Mouse (Mus musculus) kidney, adult 2 months (tissue): ENCODE results near the gene Parg.

Experiments
- CTCF ChIP-seq: fragments of 200-500 bp; conservative IDR thresholded peaks from 2 replicates; pipeline ENCODE4 v1.5.1; 2011; ENCODE audit warnings: low read depth, mild to moderate bottlenecking, control low read depth, low read length, moderate library complexity, mixed read lengths; ENCODE audit not compliant: insufficient read depth, insufficient read length
- POLR2A ChIP-seq: fragments of 200-500 bp; IDR thresholded peaks from one replicate; pipeline ENCODE4 v1.6.1; 2011; ENCODE audit warnings: low read depth, low read length, control low read depth

DNA sequence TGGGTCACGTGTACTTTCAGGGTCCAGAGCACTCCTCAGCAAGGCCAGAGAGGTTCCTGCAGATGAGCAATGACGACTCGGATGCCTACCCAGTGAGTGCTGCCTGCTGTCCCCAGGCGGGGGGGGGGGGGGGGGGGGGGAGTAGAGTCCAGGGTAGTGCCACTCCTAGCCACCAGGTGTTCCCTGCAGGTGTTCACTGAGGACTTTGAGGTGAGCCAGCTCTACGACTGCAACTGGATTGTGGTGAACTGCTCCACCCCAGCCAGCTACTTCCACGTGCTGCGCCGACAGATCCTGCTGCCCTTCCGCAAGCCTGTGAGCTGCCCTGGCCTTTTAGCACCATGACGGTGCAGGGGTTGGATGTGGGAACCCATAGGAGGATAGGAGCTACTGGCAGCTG is 142.9 kb downstream of the Parg start:
- TF ChIP-seq CTCF (no peak), POLR2A (no peak)
